Mouse (Mus musculus): ENCODE results near the gene Cbfa2t3.

The Cbfa2t3 gene

GRCm38 (mm10) chr8:122666827-122667226 is 32.1 kb downstream of the Cbfa2t3 start:
- peak; percentile 70 to 71 for DNase-seq (ENCODE audit: low spot score in 2 of 2)

- DNase-seq (ENCODE audit: low spot score in 2 of 2): no peak
Observed at GRCm38 (mm10) chr8:122666338-122666764, 32.6 kb downstream of the Cbfa2t3 start.

GRCm38 (mm10) chr8:122665667-122666316 is 33.1 kb downstream of the Cbfa2t3 start:
- peak in 1 of 2 experiments; percentile 40 for DNase-seq (ENCODE audit: low spot score in 2 of 2)

DNA sequence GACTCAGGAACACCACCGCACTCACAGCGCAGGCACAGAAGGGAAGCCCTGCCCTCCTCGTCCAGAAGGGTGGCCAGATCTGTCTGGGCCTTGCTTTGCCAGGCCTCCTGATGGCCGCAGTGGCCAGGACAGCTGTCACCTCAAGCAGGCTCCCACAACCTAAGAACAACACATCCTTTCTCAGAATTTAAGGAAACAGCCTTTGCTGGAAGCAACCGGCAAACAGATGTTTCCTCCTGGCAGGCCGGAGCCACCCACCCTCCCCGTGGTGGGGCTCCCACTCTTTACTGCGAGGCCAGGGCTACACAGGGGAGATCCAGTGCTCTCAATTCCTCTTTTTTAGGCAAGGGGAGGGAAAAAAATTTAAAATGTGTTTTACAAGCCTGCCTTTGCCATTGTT is 33.7 kb downstream of the Cbfa2t3 start:
- DNase-seq (ENCODE audit: low spot score in 2 of 2): peak in 1 of 2 experiments; percentile 34

GRCm38 (mm10) chr8:122663670-122664069 is 35.2 kb downstream of the Cbfa2t3 start:
- no peak for DNase-seq (ENCODE audit: low spot score in 2 of 2)

DNA sequence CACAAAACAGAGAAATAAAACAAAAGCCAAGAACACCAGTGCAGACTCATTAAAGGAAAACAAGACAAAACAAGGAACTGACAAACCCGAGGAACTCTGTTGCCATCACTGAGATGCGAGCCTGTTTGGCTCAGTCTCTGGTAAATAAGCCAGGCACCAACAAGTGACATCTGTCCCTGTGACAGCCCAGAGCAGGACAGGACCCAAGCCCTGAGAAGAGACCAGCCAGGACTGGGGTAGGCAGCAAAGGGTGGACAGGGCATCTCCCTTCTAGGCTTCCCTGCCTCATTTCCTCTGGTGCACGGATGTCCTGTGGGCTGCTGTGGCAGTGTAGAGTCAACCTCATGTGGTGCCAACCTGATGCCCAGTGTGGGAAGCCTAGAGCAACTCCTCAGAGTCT is 35.8 kb downstream of the Cbfa2t3 start:
- no peak for DNase-seq (ENCODE audit: low spot score in 2 of 2)

GRCm38 (mm10) chr8:122661894-122662293 is 37.0 kb downstream of the Cbfa2t3 start:
- no peak for DNase-seq (ENCODE audit: low spot score in 2 of 2)

DNA sequence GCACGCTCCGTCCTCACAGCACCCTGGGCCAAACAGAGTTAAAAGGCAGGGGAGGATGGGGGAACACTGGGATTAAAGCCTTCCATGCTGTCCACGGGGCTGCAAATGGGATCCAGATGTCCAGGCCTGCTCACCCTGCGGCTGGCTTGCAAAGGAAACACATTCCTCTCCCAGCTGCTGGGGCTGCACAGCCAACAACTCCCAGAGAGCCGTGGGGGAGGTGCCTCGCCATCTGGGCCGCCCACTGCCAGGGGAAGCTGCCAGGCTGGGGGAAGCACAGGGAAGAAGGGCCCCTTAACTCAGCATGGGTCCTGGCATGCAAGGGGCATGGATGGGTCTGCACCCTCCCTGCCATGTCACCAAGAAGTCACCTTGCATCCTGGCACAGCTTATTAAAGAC is 37.8 kb downstream of the Cbfa2t3 start:
- DNase-seq (ENCODE audit: low spot score in 2 of 2): peak; percentile 77 to 78

GRCm38 (mm10) chr8:122660022-122660421 is 38.9 kb downstream of the Cbfa2t3 start:
- no peak for DNase-seq (ENCODE audit: low spot score in 2 of 2)

DNA sequence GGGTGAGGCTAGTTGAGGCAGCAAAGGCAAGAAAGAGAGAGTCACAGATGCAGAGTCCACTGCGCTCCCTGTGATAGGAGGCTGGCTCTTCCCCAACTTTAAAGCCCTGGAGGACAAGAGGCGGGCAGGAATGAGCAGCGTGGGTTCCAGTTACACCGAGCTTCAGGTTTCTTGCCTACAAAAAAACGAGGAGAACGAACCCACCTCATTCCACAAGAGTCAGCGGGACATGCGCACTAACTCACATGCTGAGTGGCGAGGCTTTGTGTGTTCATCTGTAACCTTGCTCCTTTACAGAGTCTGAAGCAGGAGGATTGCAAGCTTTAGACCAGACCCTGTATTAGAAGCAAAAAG is 40.1 kb downstream of the Cbfa2t3 start:
- DNase-seq (ENCODE audit: low spot score in 2 of 2): no peak

- DNase-seq (ENCODE audit: low spot score in 2 of 2): no peak
Observed at GRCm38 (mm10) chr8:122658149-122658806, 40.6 kb downstream of the Cbfa2t3 start.

DNA sequence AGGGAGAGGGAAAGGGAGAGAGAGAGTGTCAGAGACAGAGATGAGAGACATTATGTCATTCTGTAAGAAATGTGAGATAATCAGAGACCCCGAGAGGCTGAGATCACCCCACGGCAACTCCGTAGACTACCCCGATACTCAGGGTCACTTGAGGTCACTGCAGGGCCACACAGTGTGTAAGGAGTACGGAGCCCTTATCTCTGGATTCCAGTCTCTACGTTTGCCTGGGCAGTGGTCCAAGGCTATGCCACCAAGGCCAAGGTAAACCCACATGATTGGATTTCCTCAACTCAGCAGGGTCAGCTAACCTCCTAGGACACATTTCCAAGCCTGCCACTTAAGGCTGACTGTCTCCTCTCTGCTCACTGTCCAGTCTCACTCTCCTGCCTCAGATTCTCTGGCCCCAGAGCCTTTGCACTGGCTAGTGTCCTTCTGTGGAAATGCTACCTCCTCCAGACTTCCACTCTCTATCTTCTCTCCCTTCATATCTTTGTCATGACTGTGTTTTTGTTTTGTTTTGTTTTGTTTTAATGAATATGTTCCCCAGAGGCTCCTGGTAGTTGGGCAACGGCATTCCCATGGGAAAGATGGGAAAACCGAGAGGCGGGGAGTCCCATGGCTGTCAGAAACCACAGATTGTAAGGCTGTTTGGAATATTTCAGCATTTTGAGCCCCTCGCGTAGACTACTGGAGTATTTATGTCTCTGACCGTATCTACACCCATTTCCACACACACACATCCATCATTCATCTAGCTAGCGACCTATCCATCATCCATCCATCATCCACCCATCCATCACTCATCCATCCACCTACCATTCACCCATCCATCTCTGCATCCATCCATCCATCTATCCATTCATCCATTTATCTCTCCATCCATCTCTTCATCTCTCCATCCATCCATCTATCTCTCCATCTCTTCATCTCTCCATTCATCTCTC is 42.6 kb downstream of the Cbfa2t3 start:
- no peak for DNase-seq (ENCODE audit: low spot score in 2 of 2)

GRCm38 (mm10) chr8:122654768-122655167 is 44.1 kb downstream of the Cbfa2t3 start:
- DNase-seq (ENCODE audit: low spot score in 2 of 2): no peak

DNA sequence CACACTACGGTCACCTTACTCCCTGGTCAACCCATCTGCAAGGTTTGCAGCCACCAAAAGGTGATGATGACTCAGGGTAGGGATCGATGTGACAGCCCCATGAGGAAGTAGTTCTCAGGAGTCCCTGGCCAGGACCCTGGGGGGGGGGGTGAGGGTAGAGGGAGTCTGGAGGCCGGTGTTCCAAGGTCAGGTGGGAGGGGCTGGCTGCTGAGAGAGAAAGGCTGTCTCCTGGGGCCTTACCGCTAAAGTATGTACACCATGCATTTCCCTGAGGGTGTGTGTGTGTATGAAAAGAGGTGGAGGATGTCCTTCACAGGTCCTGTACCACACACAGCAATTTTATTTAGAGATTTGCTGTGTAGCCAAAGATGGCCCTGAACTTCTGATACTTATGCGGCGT is 46.3 kb downstream of the Cbfa2t3 start:
- no peak for DNase-seq (ENCODE audit: low spot score in 2 of 2)

GRCm38 (mm10) chr8:122651326-122651921 is 47.5 kb downstream of the Cbfa2t3 start:
- DNase-seq (ENCODE audit: low spot score in 2 of 2): no peak

- DNase-seq (ENCODE audit: low spot score in 2 of 2): no peak
Observed at GRCm38 (mm10) chr8:122648192-122648970, 50.5 kb downstream of the Cbfa2t3 start.

GRCm38 (mm10) chr8:122646337-122646736 is 52.6 kb downstream of the Cbfa2t3 start:
- no peak for DNase-seq (ENCODE audit: low spot score in 2 of 2)

DNA sequence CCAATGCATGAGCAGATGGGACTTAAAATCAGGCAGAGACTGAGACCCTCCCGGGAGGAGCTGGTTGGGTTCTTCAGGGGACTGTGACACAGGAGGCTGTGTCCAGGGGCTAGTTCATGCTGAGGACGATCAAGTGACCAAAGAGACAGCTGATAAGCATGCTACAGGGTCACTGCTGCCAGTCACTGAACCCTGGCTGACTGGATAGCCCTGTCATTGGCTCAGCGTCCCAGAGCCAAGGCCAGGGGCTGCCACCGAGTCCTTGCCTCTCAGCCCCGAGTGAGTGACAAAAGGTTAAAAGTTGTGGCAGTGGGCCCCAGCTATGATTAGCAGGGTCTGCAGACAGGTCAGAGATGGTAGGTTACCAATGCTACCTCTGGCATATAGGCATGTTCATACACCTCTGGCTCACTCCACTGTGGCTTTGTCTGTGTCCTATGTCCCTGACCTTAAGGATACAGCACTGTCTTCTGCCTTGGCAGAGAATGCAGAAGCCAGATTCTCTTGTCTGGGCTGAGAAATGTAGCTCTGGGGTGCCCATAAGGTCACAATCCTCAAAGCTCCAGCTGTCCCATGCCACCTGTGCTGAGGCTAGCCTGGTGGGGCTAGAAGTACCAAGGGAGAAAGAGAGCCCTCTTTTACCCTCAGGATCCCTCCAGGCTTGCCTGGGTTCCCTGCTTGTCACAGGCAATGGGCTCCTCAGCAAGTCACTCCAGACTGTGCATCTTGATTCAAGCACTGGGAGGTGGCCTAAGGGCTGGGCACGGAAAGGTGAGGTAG is 54.5 kb downstream of the Cbfa2t3 start:
- no peak for DNase-seq (ENCODE audit: low spot score in 2 of 2)

DNA sequence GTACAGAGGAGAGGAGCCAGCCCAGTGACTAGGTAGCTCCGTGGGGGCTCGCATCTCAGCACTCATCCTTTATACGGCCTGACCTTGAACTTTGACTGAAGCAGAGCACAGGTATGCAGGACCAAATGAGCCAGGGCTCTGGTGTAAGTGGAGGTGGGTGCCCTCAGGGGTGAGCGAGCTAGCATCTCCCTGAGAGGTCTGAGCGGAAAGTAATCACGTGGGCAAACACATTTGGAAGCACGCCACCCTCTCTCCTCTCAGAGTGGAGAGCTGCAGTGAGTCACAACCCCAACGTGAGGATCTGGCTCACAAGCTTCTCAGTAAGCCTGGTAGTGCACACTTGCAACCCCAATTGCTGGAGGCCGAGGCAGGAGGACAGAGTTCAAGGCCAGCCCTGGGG is 56.8 kb downstream of the Cbfa2t3 start:
- DNase-seq (ENCODE audit: low spot score in 2 of 2): peak; percentile 70 to 75

DNA sequence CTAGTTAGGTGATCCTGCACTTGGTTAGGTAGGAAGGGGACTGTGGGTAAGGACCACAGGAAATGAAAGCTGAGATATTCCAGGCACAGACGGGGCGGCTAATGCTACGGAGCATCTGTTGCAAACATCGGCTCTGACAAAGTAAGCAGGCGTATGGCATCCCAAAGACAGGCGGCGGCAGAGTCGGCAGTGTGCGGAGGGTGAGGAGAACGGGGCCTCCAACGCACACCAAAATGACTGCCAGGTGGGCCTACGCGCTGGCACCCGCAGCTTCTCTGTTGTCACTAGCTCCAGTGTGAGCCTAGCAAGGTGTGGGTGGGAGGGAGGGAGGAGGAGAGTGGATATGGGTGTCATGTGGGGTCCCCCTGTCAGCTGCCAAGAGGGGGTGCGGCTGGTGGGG is 57.5 kb downstream of the Cbfa2t3 start:
- peak; percentile 85 to 86 for DNase-seq (ENCODE audit: low spot score in 2 of 2)

All from right cerebral cortex, adult 2 months (tissue).